Mouse (Mus musculus) liver, embryonic 14.5 days (tissue): ENCODE results near the gene Lrrc71. TPM values are rescaled to one million over a fixed set of nuclear protein-coding genes. Genes with fewer than 3 reads are reported as not detected.

ENCODE experiments used
- ATAC-seq: fragments of 200-750 bp; cut with Nextera tagmentation; 2 replicates; pipeline ENCODE4 v1.8.0; 2017; ENCODE audit warnings: moderate number of reproducible peaks, mild to moderate bottlenecking, moderate library complexity; ENCODE audit not compliant: insufficient read depth
- DNase-seq, 3 experiments: peaks; one replicate each; pipeline ENCODE4 v3.0.0-alpha.2; 2012 to 2013; ENCODE audit warnings: low read depth in 3 of 3, low spot score in 3 of 3
- H3K27ac ChIP-seq: fragments of 300-500 bp; sonication (generic); 2 replicates; pipeline ENCODE4 v1.5.1; 2014; ENCODE audit warnings: moderate library complexity, mild to moderate bottlenecking, control low read depth, inconsistent platforms
- H3K27me3 ChIP-seq: fragments of 300-500 bp; sonication (generic); 2 replicates; pipeline ENCODE4 v1.6.1; 2014; ENCODE audit warnings: mild to moderate bottlenecking, low read length, moderate library complexity; ENCODE audit not compliant: control insufficient read depth, insufficient read depth
- H3K36me3 ChIP-seq: fragments of 300-500 bp; sonication (generic); replicated peaks from 2 replicates; pipeline ENCODE4 v1.6.1; 2014; ENCODE audit warnings: low read depth; ENCODE audit not compliant: control insufficient read depth, insufficient read depth
- H3K4me1 ChIP-seq, 2 experiments: fragments of 200-500 bp in 1 of 2; fragments of 300-500 bp in 1 of 2; sonication (generic) in 1 of 2; replicated peaks; 2 replicates each; pipeline ENCODE4 v1.6.1; 2012 to 2014; ENCODE audit warnings: antibody characterized with exemption in 1 of 2, inconsistent platforms in 1 of 2, low read length in 1 of 2; ENCODE audit not compliant: control insufficient read depth in 2 of 2, insufficient read depth in 2 of 2
- H3K4me2 ChIP-seq: fragments of 300-500 bp; sonication (generic); 2 replicates; pipeline ENCODE4 v1.6.1; 2014; ENCODE audit warnings: low read depth, mild to moderate bottlenecking, control low read depth, moderate library complexity
- H3K4me3 ChIP-seq, 2 experiments: fragments of 200-500 bp in 1 of 2; fragments of 300-500 bp in 1 of 2; sonication (generic) in 1 of 2; 2 replicates each; pipeline ENCODE4 v1.5.1; 2012 to 2014; ENCODE audit warnings: low read depth in 2 of 2, low read length in 2 of 2, mild to moderate bottlenecking in 2 of 2, control low read depth in 1 of 2, inconsistent platforms in 1 of 2, moderate library complexity in 1 of 2; ENCODE audit not compliant: insufficient read depth in 1 of 2
- H3K9ac ChIP-seq: fragments of 300-500 bp; sonication (generic); replicated peaks from 2 replicates; pipeline ENCODE4 v1.6.1; 2014; ENCODE audit warnings: mild to moderate bottlenecking, control low read depth, moderate library complexity
- H3K9me3 ChIP-seq: fragments of 300-500 bp; sonication (generic); 2 replicates; pipeline ENCODE4 v1.6.1; 2016; ENCODE audit warnings: low read length, mixed read lengths; ENCODE audit not compliant: control insufficient read depth
- CTCF ChIP-seq: IDR thresholded peaks from 2 replicates; pipeline ENCODE4 v1.5.1; 2016; ENCODE audit warnings: antibody characterized with exemption, low read depth, control low read depth
- EP300 ChIP-seq: IDR thresholded peaks from 2 replicates; pipeline ENCODE4 v1.6.1; 2016; ENCODE audit warnings: antibody characterized with exemption, low read depth
- WGBS: fragments of 180-500 bp; shearing (Covaris S2); extraction: QIAGEN DNeasy Blood & Tissue Kit; methylation state at CpG from one replicate; pipeline ENCODE4 v1.1.7; 2014; ENCODE audit not compliant: insufficient replicate concordance; 5-methylcytosine and 5-hydroxymethylcytosine counted together
- polyA plus RNA-seq, 2 experiments: library from polyadenylated mRNA; depleted of rRNA in 1 of 2; stranded (reverse) in 1 of 2; unstranded in 1 of 2; fragments of >200 nt; fragmentation: Nextera tagmentation in 1 of 2; extraction: Ambion mirVana in 1 of 2; gene quantifications; 2 replicates each; pipeline versions ENCODE4 v1.2.1 to v1.2.3; 2012 to 2014

Lrrc71 gene
- polyA plus RNA-seq, 2 experiments, result 0.08 to 0.29 TPM

DNA sequence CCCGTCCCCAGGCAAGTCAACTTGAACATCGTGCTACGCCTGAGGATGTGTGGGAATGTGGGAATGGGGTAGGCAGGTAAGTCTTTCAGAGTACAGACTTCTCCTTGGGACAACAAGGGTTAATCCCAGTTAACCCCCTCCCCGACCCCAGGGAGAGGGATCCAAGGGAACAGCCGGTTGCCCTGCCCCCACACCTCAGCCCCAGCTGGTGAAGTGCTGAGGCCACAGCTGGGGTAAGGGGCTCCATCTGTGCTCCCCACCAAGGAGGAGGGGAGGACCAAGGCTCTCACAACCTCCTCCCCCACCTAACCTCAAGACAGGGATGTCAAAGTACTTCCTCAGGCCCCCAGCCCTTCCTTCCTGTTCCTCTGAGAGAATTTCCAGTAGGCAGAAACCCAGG lies 41.3 kb upstream of the Lrrc71 start:
- no peak overlapping the region for H3K4me2 ChIP-seq
- H3K4me1 ChIP-seq, result no peaks in the 10 kb centered on the region
- H3K4me3 ChIP-seq, result no peak overlapping the region
- H3K9me3 ChIP-seq, result no peaks in the 10 kb centered on the region
- no peaks in the 10 kb centered on the region for H3K36me3 ChIP-seq
- WGBS, result 32% methylated on average over 5 of the region's 5 CpGs
- ATAC-seq (no peak), DNase-seq (no peak)
- TF ChIP-seq EP300, result no peak
- no peak for TF ChIP-seq CTCF
- H3K9ac ChIP-seq, result no peak overlapping the region
- peaks cover 18% of the 10 kb centered on the region for H3K27me3 ChIP-seq
- no peak overlapping the region for H3K27ac ChIP-seq

- Histone ChIP-seq H3K27ac (no peak overlapping the region), H3K4me2 (no peak overlapping the region), H3K36me3 (no peaks in the 10 kb centered on the region), H3K4me1 (no peaks in the 10 kb centered on the region), H3K9me3 (no peaks in the 10 kb centered on the region), H3K9ac (no peak overlapping the region), H3K4me3 (no peak overlapping the region), H3K27me3 (peaks cover 13% of the 10 kb centered on the region)
- TF ChIP-seq EP300 (no peak), CTCF (no peak)
- DNase-seq (no peak), ATAC-seq (no peak)
- WGBS, result 18% methylated on average over 1 of the region's 1 CpGs
Measured at GRCm38 (mm10) chr3:87789248-87789647, 40.8 kb upstream of the Lrrc71 start.

- Histone ChIP-seq H3K4me2 (no peak overlapping the region), H3K9me3 (no peaks in the 10 kb centered on the region), H3K4me3 (no peak overlapping the region), H3K9ac (no peak overlapping the region), H3K27ac (no peak overlapping the region), H3K27me3 (no peaks in the 10 kb centered on the region), H3K36me3 (no peaks in the 10 kb centered on the region), H3K4me1 (no peaks in the 10 kb centered on the region)
- TF ChIP-seq CTCF, result no peak
- no peak for TF ChIP-seq EP300
- no peak for ATAC-seq
- 55% methylated on average over 6 of the region's 6 CpGs for WGBS
- DNase-seq, result no peak
Measured at GRCm38 (mm10) chr3:87785626-87786214, 37.3 kb upstream of the Lrrc71 start.

GRCm38 (mm10) chr3:87785156-87785555 lies 36.7 kb upstream of the Lrrc71 start:
- Histone ChIP-seq H3K4me3 (no peak overlapping the region), H3K4me2 (no peak overlapping the region), H3K27ac (no peak overlapping the region), H3K4me1 (no peaks in the 10 kb centered on the region), H3K27me3 (no peaks in the 10 kb centered on the region), H3K9me3 (no peaks in the 10 kb centered on the region), H3K36me3 (no peaks in the 10 kb centered on the region), H3K9ac (no peak overlapping the region)
- TF ChIP-seq CTCF (no peak), EP300 (no peak)
- no peak for DNase-seq
- 42% methylated on average over 5 of the region's 5 CpGs for WGBS
- no peak for ATAC-seq

GRCm38 (mm10) chr3:87783282-87784023 lies 35.0 kb upstream of the Lrrc71 start:
- TF ChIP-seq CTCF, result no peak
- no peak for TF ChIP-seq EP300
- Histone ChIP-seq H3K9ac (no peak overlapping the region), H3K36me3 (no peaks in the 10 kb centered on the region), H3K27ac (no peak overlapping the region), H3K4me3 (no peak overlapping the region), H3K4me1 (no peaks in the 10 kb centered on the region), H3K4me2 (no peak overlapping the region), H3K9me3 (no peaks in the 10 kb centered on the region), H3K27me3 (no peaks in the 10 kb centered on the region)
- WGBS, result 71% methylated on average over 25 of the region's 25 CpGs
- DNase-seq, result no peak
- ATAC-seq, result no peak
